Comparison of ENCODE assay signal across 8 mouse cellular contexts in the genomic region with DNA sequence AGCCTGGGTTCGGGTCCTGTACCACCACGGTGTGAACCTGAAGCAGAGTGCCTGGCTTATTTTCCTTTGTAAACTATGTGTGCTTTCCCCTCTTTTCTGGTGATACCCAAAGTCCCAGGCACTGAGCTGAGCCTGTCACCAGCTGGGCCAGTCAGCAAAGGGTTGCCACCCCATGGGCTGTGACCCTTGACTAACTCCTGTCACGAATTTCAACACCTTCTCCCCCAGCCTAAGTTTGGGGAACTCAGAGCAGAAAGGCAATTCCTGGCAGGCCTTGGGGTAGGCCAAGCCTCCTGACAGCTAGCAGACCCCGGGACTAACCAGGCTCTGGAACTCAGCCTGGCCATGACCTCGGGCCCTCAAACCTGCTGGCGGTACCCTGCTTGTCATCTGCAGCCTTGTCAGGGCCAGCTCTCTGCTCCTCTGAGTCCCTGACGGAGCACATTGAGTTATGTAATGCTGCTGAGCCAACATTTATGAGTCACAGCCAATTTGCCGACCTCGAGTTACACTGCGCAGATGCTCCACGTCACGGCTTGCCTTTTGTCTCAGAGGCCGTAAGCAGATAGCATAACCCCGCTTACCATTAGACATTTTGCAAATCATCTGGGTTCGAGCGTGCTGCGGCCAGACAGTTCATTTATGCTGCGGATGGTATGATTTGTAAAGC.
DNase-seq lines count a peak whose midpoint lies in the region; ATAC-seq and TF ChIP-seq lines count a peak whose summit lies in the region.

No protein-coding gene starts in this region.

- no peaks in the 10 kb centered on the region for H3K9me3 ChIP-seq in midbrain, postnatal 0 days (ENCODE audit: low read length)
- no peaks in the 10 kb centered on the region for H3K9me3 ChIP-seq in midbrain, embryonic 14.5 days (ENCODE audit: control insufficient read depth, low read length)
- H3K9me3 ChIP-seq in midbrain, embryonic 10.5 days (replicated peaks), result no peaks in the 10 kb centered on the region

- no peak for ATAC-seq in midbrain, postnatal 0 days (ENCODE audit: low FRiP score)
- ATAC-seq in midbrain, embryonic 14.5 days (ENCODE audit: low FRiP score, low TSS enrichment), result no peak

- DNase-seq in midbrain, postnatal 0 days (ENCODE audit: low spot score), result peak; percentile 47
- DNase-seq in midbrain, embryonic 14.5 days, result no peak
- peak; percentile 57 to 64 for DNase-seq in cerebellum, adult 18-20 months
- peak; percentile 34 for DNase-seq in gastrocnemius, postnatal 10 days
- DNase-seq in kidney, postnatal 4 days, result peak; percentile 48 to 55
- DNase-seq in lung, postnatal 14 days, result peak; percentile 27
- peak; percentile 22 for DNase-seq in yolk sac, embryonic 10.5 days (ENCODE audit: low spot score)
- DNase-seq in midbrain, embryonic 10.5 days (ENCODE audit: low spot score), result no peak

- H3K4me3 ChIP-seq in midbrain, postnatal 0 days (ENCODE audit: low read depth, low read length), result no peak overlapping the region
- no peak overlapping the region for H3K4me3 ChIP-seq in midbrain, embryonic 14.5 days (replicated peaks; ENCODE audit: low read depth, low read length)
- H3K4me3 ChIP-seq in midbrain, embryonic 10.5 days, result no peak overlapping the region

- H3K27ac ChIP-seq in midbrain, postnatal 0 days (ENCODE audit: low read depth, low read length), result no peak overlapping the region
- no peak overlapping the region for H3K27ac ChIP-seq in midbrain, embryonic 14.5 days (replicated peaks; ENCODE audit: low read depth, low read length)
- no peak overlapping the region; the same call in 1 of the 2 replicates for H3K27ac ChIP-seq in midbrain, embryonic 10.5 days (replicated peaks)

- H3K27me3 ChIP-seq in midbrain, postnatal 0 days (ENCODE audit: insufficient read depth, low read length), result no peaks in the 10 kb centered on the region
- no peaks in the 10 kb centered on the region for H3K27me3 ChIP-seq in midbrain, embryonic 14.5 days (ENCODE audit: control insufficient read depth, insufficient read depth, low read length)
- 0 out of 2 replicates have a peak, but pooled peaks cover 3% of the 10 kb centered on the region for H3K27me3 ChIP-seq in midbrain, embryonic 10.5 days (ENCODE audit: low read depth, poor library complexity, severe bottlenecking)

- no peaks in the 10 kb centered on the region for H3K4me1 ChIP-seq in midbrain, postnatal 0 days (ENCODE audit: insufficient read depth, low read length)
- H3K4me1 ChIP-seq in midbrain, embryonic 14.5 days (ENCODE audit: control insufficient read depth, insufficient read depth, low read length), result no peaks in the 10 kb centered on the region
- no peaks in the 10 kb centered on the region for H3K4me1 ChIP-seq in midbrain, embryonic 10.5 days

- no peak for TF ChIP-seq CTCF in midbrain, postnatal 0 days (IDR thresholded peaks at IDR 0.05)

- no peak overlapping the region for H3K4me2 ChIP-seq in midbrain, postnatal 0 days (ENCODE audit: low read depth, low read length, poor library complexity, severe bottlenecking)
- H3K4me2 ChIP-seq in midbrain, embryonic 14.5 days (ENCODE audit: low read length), result no peak overlapping the region

- H3K36me3 ChIP-seq in midbrain, postnatal 0 days (ENCODE audit: insufficient read depth, low read length), result no peaks in the 10 kb centered on the region
- no peaks in the 10 kb centered on the region for H3K36me3 ChIP-seq in midbrain, embryonic 14.5 days (ENCODE audit: control insufficient read depth, insufficient read depth, low read length)
- H3K36me3 ChIP-seq in midbrain, embryonic 10.5 days, result no peaks in the 10 kb centered on the region

- 79% methylated on average over 18 of the region's 18 CpGs for WGBS in midbrain, postnatal 0 days
- WGBS in midbrain, embryonic 14.5 days, result 81% methylated on average over 18 of the region's 18 CpGs
- 89% methylated on average over 18 of the region's 18 CpGs for WGBS in midbrain, embryonic 10.5 days

- H3K9ac ChIP-seq in midbrain, postnatal 0 days (replicated peaks; ENCODE audit: low read length, poor library complexity, severe bottlenecking), result no peak overlapping the region
- no peak overlapping the region for H3K9ac ChIP-seq in midbrain, embryonic 14.5 days (replicated peaks; ENCODE audit: low read length)

Comparison
In these comparisons a context has a peak if more than half of its experiments do, and no peak if none do; other contexts are left out.
1. DNase-seq: peak in midbrain, postnatal 0 days (single experiment), cerebellum, adult 18-20 months (2 of 2), gastrocnemius, postnatal 10 days (single experiment), kidney, postnatal 4 days (2 of 2), lung, postnatal 14 days (single experiment) and yolk sac, embryonic 10.5 days (single experiment); none in midbrain, embryonic 14.5 days (single experiment) and midbrain, embryonic 10.5 days (single experiment).